Mouse (Mus musculus): ENCODE results near the gene Sar1b.
A peak's percentile ranks its signal among the peaks of the same experiment; 100 is the strongest.
"Not testable (repeated sequence)": the region's sequence is repeated elsewhere in the genome, so short reads cannot be mapped to it uniquely, and the experiment has no call there.

Sar1b gene

GRCm38 (mm10) chr11:51763213-51763907, at the start of gene Sar1b, which contains the start of gene Sec24a:
Gene Sar1b, plus strand, starts transcription at chr11:51763687.
Gene Sec24a, minus strand, starts transcription at chr11:51763634.
- DNase-seq (ENCODE audit: low spot score in 2 of 2) = peak; percentile 70 to 86

- no peak for DNase-seq (ENCODE audit: low spot score in 2 of 2)
These were observed 42.4 kb upstream of the Sar1b start for GRCm38 (mm10) chr11:51721066-51721465.

DNA sequence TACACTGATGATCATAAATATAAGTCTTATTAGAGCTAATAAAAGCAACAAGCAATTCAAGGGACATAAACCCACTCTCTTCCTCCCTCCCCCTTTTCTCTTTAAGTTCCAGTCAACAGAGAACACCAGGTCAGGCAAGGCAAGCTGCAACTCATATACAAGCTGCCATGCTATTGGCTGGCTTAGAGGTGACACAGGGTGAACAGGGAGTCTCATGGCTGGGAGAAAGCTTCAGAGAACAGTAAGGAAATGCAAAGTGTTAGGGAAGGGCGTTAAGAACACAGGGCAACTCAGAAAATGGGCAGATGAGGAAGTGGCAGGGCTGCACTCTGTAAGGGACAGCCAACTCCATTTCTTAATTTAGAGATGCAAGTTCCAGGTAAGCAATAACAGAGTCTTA, 30.6 kb upstream of the Sar1b start:
- DNase-seq (ENCODE audit: low spot score in 2 of 2) = no peak

DNA sequence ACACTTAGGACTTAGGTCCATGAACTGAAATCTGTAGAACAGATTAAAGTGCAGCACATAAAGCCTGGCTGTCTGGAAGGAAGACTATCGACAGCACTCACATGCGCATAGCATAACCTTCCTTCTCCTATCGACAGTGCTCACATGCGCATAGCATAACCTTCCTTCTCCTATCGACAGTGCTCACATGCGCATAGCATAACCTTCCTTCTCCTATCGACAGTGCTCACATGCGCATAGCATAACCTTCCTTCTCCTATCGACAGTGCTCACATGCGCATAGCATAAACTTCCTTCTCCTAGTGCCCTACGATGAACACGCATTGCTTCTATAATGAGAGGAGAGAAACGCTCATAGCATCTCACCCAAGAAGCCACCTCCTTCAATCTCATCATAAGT, 29.3 kb upstream of the Sar1b start:
- not testable (repeated sequence) for DNase-seq (ENCODE audit: low spot score in 2 of 2)

GRCm38 (mm10) chr11:51738651-51739403, 24.7 kb upstream of the Sar1b start:
- DNase-seq (ENCODE audit: low spot score in 2 of 2) = no peak

DNA sequence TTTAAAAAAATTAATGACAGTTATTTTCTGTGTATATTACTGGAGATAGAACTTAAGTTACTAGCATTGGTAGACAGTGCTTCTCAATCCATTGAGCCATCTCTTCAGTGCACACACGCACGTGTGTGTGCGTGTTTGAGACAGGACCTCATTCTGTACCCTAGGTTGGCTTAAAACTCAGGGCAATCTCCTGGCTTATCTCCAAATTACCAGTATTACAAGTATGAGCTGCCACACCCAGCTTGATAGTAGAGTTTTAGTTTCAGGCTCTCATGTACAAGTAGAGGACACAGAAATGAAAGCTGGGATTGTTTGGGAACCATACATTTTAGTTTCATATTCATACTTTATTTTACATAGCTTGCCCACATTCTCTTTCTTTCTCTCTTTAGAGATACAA, 22.8 kb upstream of the Sar1b start:
- DNase-seq (ENCODE audit: low spot score in 2 of 2) = no peak

GRCm38 (mm10) chr11:51746096-51746495, 17.4 kb upstream of the Sar1b start:
- no peak for DNase-seq (ENCODE audit: low spot score in 2 of 2)

DNA sequence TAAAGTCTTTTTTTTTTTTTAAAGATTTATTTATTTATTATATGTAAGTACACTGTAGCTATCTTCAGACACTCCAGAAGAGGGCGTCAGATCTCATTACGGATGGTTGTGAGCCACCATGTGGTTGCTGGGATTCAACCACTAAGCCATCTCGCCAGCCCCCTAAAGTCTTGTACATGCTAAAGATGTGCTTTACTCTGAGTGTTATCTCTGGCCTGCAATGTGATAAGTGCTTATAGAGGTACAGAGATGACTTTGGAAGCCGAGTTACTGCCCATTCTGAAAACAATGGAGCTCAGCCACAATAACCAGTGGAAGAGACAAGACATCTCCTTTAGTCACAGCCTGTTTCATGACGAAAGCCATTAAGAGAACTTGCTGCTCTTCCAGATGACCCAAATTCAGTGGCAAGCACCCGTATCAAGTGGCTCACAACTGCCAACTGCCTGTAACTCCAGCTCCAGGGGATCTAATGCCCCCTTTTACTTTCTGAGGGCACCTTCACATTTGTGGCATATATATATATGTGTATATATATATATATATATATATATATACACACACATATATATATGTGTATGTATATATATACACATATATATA, 11.8 kb upstream of the Sar1b start:
- DNase-seq (ENCODE audit: low spot score in 2 of 2) = not testable (repeated sequence)

DNA sequence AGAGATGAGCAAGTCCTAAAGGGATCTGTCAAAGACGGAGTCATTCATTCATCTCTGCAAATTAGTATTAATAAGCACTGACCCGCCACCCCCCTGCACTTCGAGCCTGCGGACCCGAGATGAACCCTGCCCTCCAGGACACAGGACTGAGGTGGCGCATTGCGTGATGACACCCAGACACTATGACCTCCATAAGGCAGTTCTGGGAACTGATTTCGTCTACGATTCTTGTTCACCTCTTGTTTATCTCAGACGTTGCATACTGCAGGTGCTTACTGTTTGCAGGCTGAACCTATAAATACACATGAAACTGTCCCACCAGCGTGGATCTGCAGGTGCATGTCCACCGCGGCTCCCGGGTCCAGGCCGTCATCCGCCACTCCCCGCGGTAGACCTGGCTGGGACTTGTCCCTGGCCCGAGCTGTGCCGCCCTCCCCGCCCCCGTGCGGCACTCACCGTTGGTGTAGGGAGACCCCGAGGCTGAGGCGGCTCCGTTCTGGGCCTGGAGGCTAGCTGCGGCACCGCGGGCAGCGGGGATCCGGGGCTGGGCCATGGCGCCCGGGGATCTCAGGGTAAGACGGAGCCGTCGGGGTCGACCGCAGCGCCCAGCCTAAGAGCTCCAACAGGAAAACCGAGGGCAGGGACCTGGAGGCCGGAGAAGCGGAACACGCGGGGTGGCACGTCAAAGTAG, 7.7 kb upstream of the Sar1b start:
- DNase-seq (ENCODE audit: low spot score in 2 of 2) = peak in 1 of 2 experiments; percentile 67

- peak; percentile 82 to 92 for DNase-seq (ENCODE audit: low spot score in 2 of 2)
These were observed 7.1 kb upstream of the Sar1b start for GRCm38 (mm10) chr11:51756352-51756771.

DNA sequence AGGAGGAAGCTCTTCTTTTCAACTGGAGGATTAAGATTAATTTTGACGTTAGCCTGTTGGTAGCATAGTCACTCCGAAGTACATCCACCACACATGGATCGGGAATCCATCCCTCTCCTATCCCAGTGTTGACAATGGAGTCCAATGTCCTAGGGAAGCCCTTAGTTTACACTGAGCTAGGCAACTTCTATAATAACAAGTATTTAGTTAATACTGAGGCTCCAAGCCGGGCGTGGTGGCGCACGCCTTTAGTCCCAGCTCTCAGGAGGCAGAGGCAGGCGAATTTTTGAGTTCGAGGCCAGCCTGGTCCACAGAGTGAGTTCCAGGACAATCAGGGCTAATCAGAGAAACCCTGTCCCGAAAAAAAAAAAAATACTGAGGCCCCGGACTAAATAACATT, 6.5 kb upstream of the Sar1b start:
- DNase-seq (ENCODE audit: low spot score in 2 of 2) = no peak

- DNase-seq (ENCODE audit: low spot score in 2 of 2) = no peak
These were observed 5.9 kb upstream of the Sar1b start for GRCm38 (mm10) chr11:51757625-51758024.

- DNase-seq (ENCODE audit: low spot score in 2 of 2) = not testable (repeated sequence)
These were observed 5.3 kb upstream of the Sar1b start for GRCm38 (mm10) chr11:51758207-51758606.

DNA sequence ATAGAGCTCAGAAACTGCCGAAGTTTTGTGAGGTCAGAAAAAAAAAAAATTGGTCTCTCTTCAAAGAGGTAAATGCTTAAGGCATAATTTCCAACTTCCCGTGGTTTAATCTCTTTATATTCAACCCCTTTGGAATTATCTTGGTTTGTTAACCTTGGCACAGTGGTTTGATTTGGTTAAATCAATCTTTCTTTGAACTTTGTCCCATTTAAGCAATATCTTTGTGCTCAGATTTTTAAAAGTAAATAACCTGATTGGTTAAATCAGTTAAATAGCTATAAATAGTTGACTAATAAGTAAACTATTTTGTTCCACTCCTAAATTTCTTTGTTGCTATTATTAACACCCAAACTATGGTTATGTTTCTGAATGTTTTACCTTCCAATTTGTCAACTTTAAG, 4.2 kb upstream of the Sar1b start:
- no peak for DNase-seq (ENCODE audit: low spot score in 2 of 2)

DNA sequence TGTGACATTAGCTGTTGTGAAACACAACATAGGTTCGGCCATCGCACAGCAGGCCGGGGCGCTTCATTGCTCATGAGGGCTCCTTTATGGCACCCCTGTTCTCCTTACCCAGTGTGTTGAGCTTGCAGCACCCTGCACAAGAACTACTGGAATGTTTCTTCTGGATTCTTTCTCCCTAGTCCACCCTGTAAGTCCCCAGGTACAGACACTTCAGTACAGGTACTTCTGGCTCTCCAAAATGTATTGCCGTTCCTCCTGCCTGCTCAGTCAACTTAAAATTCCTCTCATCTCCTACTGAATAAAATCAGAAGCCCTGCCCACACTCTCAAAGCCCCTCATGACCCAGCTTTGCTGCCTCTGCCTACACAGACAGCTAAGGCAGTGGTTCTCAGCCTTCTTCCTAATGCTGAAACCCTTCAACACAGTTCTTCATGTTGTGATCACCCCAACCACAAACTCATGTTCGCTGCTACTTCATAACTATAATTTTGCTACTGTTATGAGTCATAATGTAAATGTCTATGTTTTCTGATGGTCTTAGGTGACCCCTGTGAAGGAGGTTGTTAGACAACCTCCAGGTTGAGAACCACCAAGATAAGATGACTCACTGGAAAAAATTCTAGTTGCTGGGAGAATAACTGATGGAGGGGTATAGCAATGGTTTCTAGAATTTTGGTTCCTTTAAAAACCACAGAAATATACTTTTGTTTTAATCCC, 3.4 kb upstream of the Sar1b start:
- no peak for DNase-seq (ENCODE audit: low spot score in 2 of 2)

GRCm38 (mm10) chr11:51761241-51761640, 2.2 kb upstream of the Sar1b start:
- no peak for DNase-seq (ENCODE audit: low spot score in 2 of 2)

- no peak for DNase-seq (ENCODE audit: low spot score in 2 of 2)
These were observed 468 bp downstream of the Sar1b start for GRCm38 (mm10) chr11:51763955-51764354.

GRCm38 (mm10) chr11:51764816-51765215, 1.3 kb downstream of the Sar1b start:
- no peak for DNase-seq (ENCODE audit: low spot score in 2 of 2)

DNA sequence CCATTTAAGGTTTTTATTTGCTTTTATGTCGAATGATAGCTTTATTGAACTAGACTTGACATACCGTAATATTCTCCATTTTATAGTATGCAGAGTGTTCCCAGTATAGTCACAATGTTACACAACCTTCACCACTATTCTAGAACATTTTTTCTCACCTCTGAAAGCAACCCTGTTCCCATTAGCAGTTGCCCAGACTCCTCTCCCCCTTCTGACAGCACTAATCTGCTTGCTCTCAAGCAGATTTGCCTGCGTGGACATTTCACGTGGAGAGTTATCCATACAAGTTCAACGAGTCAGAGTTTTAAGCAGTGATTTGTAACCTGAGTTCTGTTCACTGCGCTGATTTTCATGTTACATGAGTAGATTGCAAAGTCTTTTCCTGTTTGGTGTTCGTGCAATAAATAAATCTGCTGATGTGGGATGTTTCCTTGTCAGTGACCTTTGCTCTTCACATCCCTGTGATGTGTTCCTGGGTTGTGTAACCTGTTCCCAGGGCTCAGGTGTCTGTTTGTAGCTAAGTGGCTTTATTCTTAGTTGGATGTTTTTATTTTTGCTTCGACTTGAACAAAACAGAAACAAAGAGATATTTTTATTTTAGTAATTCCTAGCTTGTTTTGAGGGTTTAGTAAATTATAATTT, 4.2 kb downstream of the Sar1b start:
- no peak for DNase-seq (ENCODE audit: low spot score in 2 of 2)

GRCm38 (mm10) chr11:51768296-51768695, 4.8 kb downstream of the Sar1b start:
- no peak for DNase-seq (ENCODE audit: low spot score in 2 of 2)

DNA sequence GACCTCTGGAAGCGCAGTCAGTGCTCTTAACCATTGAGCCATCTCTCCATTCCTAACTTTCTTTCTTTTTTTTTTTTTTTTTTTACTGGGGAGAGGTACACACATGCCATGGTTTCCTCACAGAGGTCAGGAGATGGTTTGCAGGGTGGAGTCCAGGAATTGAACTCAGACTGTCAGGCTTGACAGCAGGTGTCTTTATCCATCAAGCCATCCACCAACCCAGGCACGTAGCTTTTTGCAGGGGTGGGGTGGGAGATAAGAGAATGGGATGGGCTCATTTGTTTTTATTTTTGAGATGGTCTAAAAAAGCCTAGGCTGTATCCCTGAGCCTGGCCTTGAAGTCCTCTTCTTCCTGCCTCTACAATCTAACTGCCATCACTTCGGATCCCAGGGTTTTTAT, 12.0 kb downstream of the Sar1b start:
- no peak for DNase-seq (ENCODE audit: low spot score in 2 of 2)

Data from spleen, postnatal 10 days (tissue).